Mouse (Mus musculus) thymus, adult 18-20 months (tissue): ENCODE data around the gene Adamts4.
"Not testable (repeated sequence)": the region's sequence is repeated elsewhere in the genome, so short reads cannot be mapped to it uniquely, and the experiment has no call there.

Source experiments
- DNase-seq, 2 experiments: peaks; one replicate each; pipeline ENCODE4 v3.0.0; 2022; ENCODE audit warnings: mixed read lengths in 2 of 2

Adamts4 gene

GRCm38 (mm10) chr1:171280250-171280915 is 30.2 kb downstream of the Adamts4 start:
- DNase-seq = peak in 1 of 2 experiments; percentile 8

- DNase-seq = peak; percentile 86 to 93
Observed at GRCm38 (mm10) chr1:171280916-171281527, 30.8 kb downstream of the Adamts4 start, which contains the start of gene Ppox. Gene Ppox, minus strand, starts transcription at chr1:171281186.

GRCm38 (mm10) chr1:171281528-171281923 is 31.3 kb downstream of the Adamts4 start:
- DNase-seq = peak; percentile 43 to 62

GRCm38 (mm10) chr1:171282086-171282805 is 32.0 kb downstream of the Adamts4 start:
- DNase-seq = no peak

GRCm38 (mm10) chr1:171283188-171284160 is 33.3 kb downstream of the Adamts4 start:
- no peak for DNase-seq

- no peak for DNase-seq
Observed at GRCm38 (mm10) chr1:171284491-171284890, 34.3 kb downstream of the Adamts4 start.

GRCm38 (mm10) chr1:171285096-171285892 is 35.1 kb downstream of the Adamts4 start:
- no peak for DNase-seq

- DNase-seq = no peak
Observed at GRCm38 (mm10) chr1:171286517-171286916, 36.3 kb downstream of the Adamts4 start.

GRCm38 (mm10) chr1:171287136-171288081 is 37.2 kb downstream of the Adamts4 start, which contains the start of gene Usp21:
Gene Usp21, minus strand, starts transcription at chr1:171287991.
- DNase-seq = peak; percentile 88 to 89

GRCm38 (mm10) chr1:171288328-171288727 is 38.1 kb downstream of the Adamts4 start:
- no peak for DNase-seq

GRCm38 (mm10) chr1:171293351-171293750 is 43.1 kb downstream of the Adamts4 start:
- DNase-seq = no peak

GRCm38 (mm10) chr1:171293906-171294297 is 43.7 kb downstream of the Adamts4 start:
- no peak for DNase-seq

- peak; percentile 67 to 75 for DNase-seq
Observed at GRCm38 (mm10) chr1:171294298-171295062, 44.3 kb downstream of the Adamts4 start, which contains the start of gene Ufc1. Gene Ufc1, minus strand, starts transcription at chr1:171295024.

GRCm38 (mm10) chr1:171295063-171295402 is 44.8 kb downstream of the Adamts4 start:
- DNase-seq = no peak

GRCm38 (mm10) chr1:171298226-171298625 is 48.0 kb downstream of the Adamts4 start:
- no peak for DNase-seq

- DNase-seq = not testable (repeated sequence)
Observed at GRCm38 (mm10) chr1:171306157-171306556, 55.9 kb downstream of the Adamts4 start.

- DNase-seq = no peak
Observed at GRCm38 (mm10) chr1:171309321-171309720, 59.1 kb downstream of the Adamts4 start.
